Mouse (Mus musculus) liver, embryonic 15.5 days (tissue): Measurements from ENCODE around the gene Rbfox2. TPM values are rescaled to one million over a fixed set of nuclear protein-coding genes. Genes with fewer than 3 reads are reported as not detected.

Experiments
- ATAC-seq: fragments of 200-750 bp; cut with Nextera tagmentation; 2 replicates; pipeline ENCODE4 v1.8.0; 2017; ENCODE audit warnings: moderate number of reproducible peaks, mild to moderate bottlenecking, moderate library complexity; ENCODE audit not compliant: insufficient read depth
- H3K27ac ChIP-seq: fragments of 300-500 bp; sonication (generic); replicated peaks from 2 replicates; pipeline ENCODE4 v1.5.1; 2015; ENCODE audit warnings: mild to moderate bottlenecking, inconsistent platforms
- H3K27me3 ChIP-seq: fragments of 300-500 bp; sonication (generic); 2 replicates; pipeline ENCODE4 v1.6.1; 2015; ENCODE audit warnings: mild to moderate bottlenecking, inconsistent platforms
- H3K36me3 ChIP-seq: fragments of 300-500 bp; sonication (generic); replicated peaks from 2 replicates; pipeline ENCODE4 v1.6.1; 2015; ENCODE audit warnings: moderate library complexity, mild to moderate bottlenecking, inconsistent platforms
- H3K4me1 ChIP-seq: fragments of 300-500 bp; sonication (generic); replicated peaks from 2 replicates; pipeline ENCODE4 v1.6.1; 2015; ENCODE audit warnings: inconsistent platforms
- H3K4me2 ChIP-seq: fragments of 300-500 bp; sonication (generic); 2 replicates; pipeline ENCODE4 v1.6.1; 2015; ENCODE audit warnings: moderate library complexity, mild to moderate bottlenecking, inconsistent platforms
- H3K4me3 ChIP-seq: fragments of 300-500 bp; sonication (generic); replicated peaks from 2 replicates; pipeline ENCODE4 v1.5.1; 2015; ENCODE audit warnings: mild to moderate bottlenecking, inconsistent platforms
- H3K9ac ChIP-seq: fragments of 300-500 bp; sonication (generic); 2 replicates; pipeline ENCODE4 v1.6.1; 2015; ENCODE audit warnings: moderate library complexity, mild to moderate bottlenecking, inconsistent platforms
- H3K9me3 ChIP-seq: fragments of 300-500 bp; sonication (generic); replicated peaks from 2 replicates; pipeline ENCODE4 v1.6.1; 2016; ENCODE audit warnings: inconsistent platforms
- WGBS: fragments of 180-500 bp; shearing (Covaris S2); methylation state at CpG from one replicate; pipeline ENCODE4 v1.1.7; 2015; ENCODE audit warnings: mixed read lengths; ENCODE audit not compliant: insufficient replicate concordance; 5-methylcytosine and 5-hydroxymethylcytosine counted together
- polyA plus RNA-seq: library from polyadenylated mRNA; unstranded; fragments of >200 nt; fragmentation: Nextera tagmentation; extraction: Ambion mirVana; gene quantifications from 2 replicates; pipeline ENCODE4 v1.2.1, GENCODE M21; 2015

Rbfox2 gene
- polyA plus RNA-seq, 1 experiment from 2014 or later, result 9.8 TPM

GRCm38 (mm10) chr15:77052176-77052575, 254.6 kb downstream of the Rbfox2 start:
- Histone ChIP-seq H3K9ac (no peak overlapping the region), H3K36me3 (no peaks in the 10 kb centered on the region), H3K27me3 (peaks cover 11% of the 10 kb centered on the region; the same call in 1 of the 2 replicates), H3K9me3 (no peaks in the 10 kb centered on the region), H3K27ac (0 out of 2 replicates have a peak overlapping the region, but pooled peaks have one; percentile 53), H3K4me3 (no peak overlapping the region), H3K4me1 (peaks cover 17% of the 10 kb centered on the region), H3K4me2 (no peak overlapping the region)
- 17% methylated on average over 1 of the region's 1 CpGs for WGBS
- no peak for ATAC-seq

- Histone ChIP-seq H3K27ac (no peak within 1 kb of the TSS), H3K27me3 (peaks cover 14% of the 10 kb centered on the region; the same call in 1 of the 2 replicates), H3K4me3 (no peak within 1 kb of the TSS), H3K9ac (no peak within 1 kb of the TSS), H3K36me3 (no peaks in the 10 kb centered on the region), H3K9me3 (no peaks in the 10 kb centered on the region), H3K4me2 (no peak within 1 kb of the TSS), H3K4me1 (peaks cover 17% of the 10 kb centered on the region)
- 74% methylated on average over 10 of the region's 10 CpGs for WGBS
- no peak for ATAC-seq
Measured at GRCm38 (mm10) chr15:77050570-77050969, 256.2 kb downstream of the Rbfox2 start, which contains the start of gene Mb. Mb (minus strand) TSS chr15:77050670.

GRCm38 (mm10) chr15:77045609-77046008, 261.2 kb downstream of the Rbfox2 start:
- 66% methylated on average over 10 of the region's 10 CpGs for WGBS
- H3K4me3 ChIP-seq, result no peak overlapping the region
- H3K4me2 ChIP-seq, result no peak overlapping the region
- no peak for ATAC-seq
- no peaks in the 10 kb centered on the region for H3K4me1 ChIP-seq
- H3K27me3 ChIP-seq, result peaks cover 14% of the 10 kb centered on the region; the same call in 1 of the 2 replicates
- H3K36me3 ChIP-seq, result no peaks in the 10 kb centered on the region
- H3K9ac ChIP-seq, result no peak overlapping the region
- no peaks in the 10 kb centered on the region for H3K9me3 ChIP-seq
- H3K27ac ChIP-seq, result no peak overlapping the region

- Histone ChIP-seq H3K9ac (no peak within 1 kb of the TSS), H3K36me3 (no peaks in the 10 kb centered on the region), H3K4me2 (no peak within 1 kb of the TSS; the same call in 1 of the 2 replicates), H3K9me3 (no peaks in the 10 kb centered on the region), H3K4me3 (no peak within 1 kb of the TSS), H3K4me1 (no peaks in the 10 kb centered on the region), H3K27ac (no peak within 1 kb of the TSS), H3K27me3 (peaks cover 11% of the 10 kb centered on the region; the same call in 1 of the 2 replicates)
- no peak for ATAC-seq
- WGBS, result 66% methylated on average over 12 of the region's 12 CpGs
Measured at GRCm38 (mm10) chr15:77044597-77045320, 262.0 kb downstream of the Rbfox2 start, which contains the start of gene Apol6. Apol6 (plus strand) TSS chr15:77044729.

- no peak overlapping the region for H3K27ac ChIP-seq
- H3K36me3 ChIP-seq, result no peaks in the 10 kb centered on the region
- no peak overlapping the region for H3K4me2 ChIP-seq
- WGBS, result 13% methylated on average over 3 of the region's 3 CpGs
- H3K4me3 ChIP-seq, result no peak overlapping the region
- no peak overlapping the region for H3K9ac ChIP-seq
- H3K4me1 ChIP-seq, result peaks cover 6% of the 10 kb centered on the region; the same call in 1 of the 2 replicates
- H3K9me3 ChIP-seq, result no peaks in the 10 kb centered on the region
- H3K27me3 ChIP-seq, result peaks cover 15% of the 10 kb centered on the region; the same call in 1 of the 2 replicates
- ATAC-seq, result no peak
Measured at GRCm38 (mm10) chr15:77040784-77041183, 266.0 kb downstream of the Rbfox2 start.

GRCm38 (mm10) chr15:77039211-77039700, 267.5 kb downstream of the Rbfox2 start:
- H3K4me3 ChIP-seq, result no peak overlapping the region
- no peak overlapping the region for H3K4me2 ChIP-seq
- H3K9me3 ChIP-seq, result no peaks in the 10 kb centered on the region
- ATAC-seq, result no peak
- WGBS, result 72% methylated on average over 9 of the region's 9 CpGs
- H3K4me1 ChIP-seq, result peaks cover 10% of the 10 kb centered on the region
- no peak overlapping the region for H3K9ac ChIP-seq
- no peak overlapping the region for H3K27ac ChIP-seq
- H3K36me3 ChIP-seq, result no peaks in the 10 kb centered on the region
- H3K27me3 ChIP-seq, result peaks cover 15% of the 10 kb centered on the region; the same call in 1 of the 2 replicates

- ATAC-seq, result no peak
- H3K9me3 ChIP-seq, result no peaks in the 10 kb centered on the region
- H3K27me3 ChIP-seq, result peaks cover 15% of the 10 kb centered on the region; the same call in 1 of the 2 replicates
- H3K4me1 ChIP-seq, result peaks cover 10% of the 10 kb centered on the region
- H3K4me3 ChIP-seq, result no peak overlapping the region
- no peak overlapping the region for H3K9ac ChIP-seq
- peak overlapping the region; percentile 9; the same call in 1 of the 2 replicates for H3K27ac ChIP-seq
- WGBS, result 8% methylated on average over 11 of the region's 11 CpGs
- no peaks in the 10 kb centered on the region for H3K36me3 ChIP-seq
- no peak overlapping the region for H3K4me2 ChIP-seq
Measured at GRCm38 (mm10) chr15:77037278-77038161, 269.3 kb downstream of the Rbfox2 start.

GRCm38 (mm10) chr15:77036989-77037277, 269.9 kb downstream of the Rbfox2 start:
- no peaks in the 10 kb centered on the region for H3K36me3 ChIP-seq
- H3K4me2 ChIP-seq, result no peak overlapping the region
- 0 out of 2 replicates have a peak overlapping the region, but pooled peaks have one; percentile 9 for H3K27ac ChIP-seq
- peaks cover 10% of the 10 kb centered on the region for H3K4me1 ChIP-seq
- WGBS, result 48% methylated on average over 2 of the region's 2 CpGs
- peaks cover 15% of the 10 kb centered on the region; the same call in 1 of the 2 replicates for H3K27me3 ChIP-seq
- H3K9ac ChIP-seq, result no peak overlapping the region
- H3K4me3 ChIP-seq, result no peak overlapping the region
- no peaks in the 10 kb centered on the region for H3K9me3 ChIP-seq
- no peak for ATAC-seq

- 61% methylated on average over 11 of the region's 11 CpGs for WGBS
- H3K4me1 ChIP-seq, result peaks cover 10% of the 10 kb centered on the region
- no peak for ATAC-seq
- no peak overlapping the region for H3K4me2 ChIP-seq
- H3K9ac ChIP-seq, result no peak overlapping the region
- no peaks in the 10 kb centered on the region for H3K36me3 ChIP-seq
- H3K4me3 ChIP-seq, result no peak overlapping the region
- peaks cover 15% of the 10 kb centered on the region; the same call in 1 of the 2 replicates for H3K27me3 ChIP-seq
- no peaks in the 10 kb centered on the region for H3K9me3 ChIP-seq
- 0 out of 2 replicates have a peak overlapping the region, but pooled peaks have one; percentile 9 for H3K27ac ChIP-seq
Measured at GRCm38 (mm10) chr15:77036320-77036988, 270.4 kb downstream of the Rbfox2 start.

- Histone ChIP-seq H3K9me3 (no peaks in the 10 kb centered on the region), H3K4me3 (no peak overlapping the region), H3K4me2 (no peak overlapping the region), H3K27ac (no peak overlapping the region), H3K27me3 (peaks cover 15% of the 10 kb centered on the region; the same call in 1 of the 2 replicates), H3K9ac (no peak overlapping the region), H3K4me1 (peaks cover 10% of the 10 kb centered on the region), H3K36me3 (no peaks in the 10 kb centered on the region)
- no peak for ATAC-seq
- 44% methylated on average over 3 of the region's 3 CpGs for WGBS
Measured at GRCm38 (mm10) chr15:77035643-77036042, 271.2 kb downstream of the Rbfox2 start.
